Mouse (Mus musculus): Measurements from ENCODE around the gene Olfr937.

Gene Olfr937

GRCm38 (mm10) chr9:39064851-39065250, at the start of gene Olfr937:
Gene Olfr937 (minus strand): TSS chr9:39064951.
- no peak for DNase-seq (ENCODE audit: low read depth, low spot score)

GRCm38 (mm10) chr9:39078787-39079186, 14.0 kb upstream of the Olfr937 start, which contains the start of gene Olfr938:
Gene Olfr938 (minus strand): TSS chr9:39078887.
- DNase-seq (ENCODE audit: low read depth, low spot score) = no peak

GRCm38 (mm10) chr9:39023277-39023676, 41.5 kb downstream of the Olfr937 start, which contains the start of gene Olfr146:
Gene Olfr146 (minus strand): TSS chr9:39023377.
- DNase-seq (ENCODE audit: low read depth, low spot score) = no peak
